Mouse (Mus musculus) testis, postnatal 10 days (tissue): ENCODE data around the gene March5.
A peak's percentile ranks its signal among the peaks of the same experiment; 100 is the strongest.

Experiments used
- DNase-seq: peaks from one replicate; pipeline ENCODE4 v3.0.0; 2021; ENCODE audit warnings: low spot score

The March5 gene

GRCm38 (mm10) chr19:37263943-37264897 is 56.9 kb downstream of the March5 start:
- DNase-seq = no peak

GRCm38 (mm10) chr19:37265333-37266103 is 58.2 kb downstream of the March5 start:
- DNase-seq = peak; percentile 96

GRCm38 (mm10) chr19:37269106-37269505 is 61.8 kb downstream of the March5 start:
- DNase-seq = no peak
